Mouse (Mus musculus) brain, embryonic 14.5 days (tissue): ENCODE measurements at regions not wholly inside any gene's neighbourhood (a gene's known extent, or its start where the extent isn't known, plus 50 kb on each side); places are given as distances from the start of the nearest gene placed in this dataset.

ENCODE experiments used
- CTCF ChIP-seq: fragments of 200-500 bp; IDR thresholded peaks from 2 replicates; pipeline ENCODE4 v1.5.1; 2012; ENCODE audit warnings: inconsistent platforms, mild to moderate bottlenecking, moderate library complexity, borderline replicate concordance; ENCODE audit not compliant: insufficient read depth, insufficient read length; ENCODE audit errors: extremely low read depth
- POLR2A ChIP-seq: fragments of 200-500 bp; IDR thresholded peaks from 2 replicates; pipeline ENCODE4 v1.6.1; 2012; ENCODE audit warnings: mild to moderate bottlenecking, inconsistent platforms, borderline replicate concordance; ENCODE audit not compliant: poor library complexity, insufficient read depth, insufficient read length, severe bottlenecking; ENCODE audit errors: extremely low read depth

DNA sequence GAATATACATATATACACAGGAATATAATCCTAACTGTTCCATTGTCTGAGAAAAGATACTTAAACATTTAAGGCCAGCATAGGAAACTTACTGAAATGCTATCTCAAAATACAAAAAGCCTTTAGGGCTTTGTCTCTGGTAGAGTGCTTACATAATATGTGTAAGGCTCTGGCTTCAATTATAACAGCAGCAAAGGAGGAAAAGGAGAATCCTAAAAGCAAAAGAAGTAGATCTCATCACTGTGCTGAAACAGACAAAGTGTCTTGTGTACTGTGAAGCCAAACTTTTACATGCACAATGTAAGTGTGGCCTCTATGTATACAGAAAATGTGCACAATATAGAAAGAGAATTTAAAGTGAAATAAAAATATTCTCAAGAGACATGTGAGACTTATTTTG, 1464.1 kb downstream of the Ndufa4 start:
- TF ChIP-seq CTCF: no peak
- no peak for TF ChIP-seq POLR2A
